Mouse (Mus musculus): Measurements from ENCODE around the gene Setd4.
"Not testable (repeated sequence)": the region's sequence is repeated elsewhere in the genome, so short reads cannot be mapped to it uniquely, and the experiment has no call there.

Gene Setd4

DNA sequence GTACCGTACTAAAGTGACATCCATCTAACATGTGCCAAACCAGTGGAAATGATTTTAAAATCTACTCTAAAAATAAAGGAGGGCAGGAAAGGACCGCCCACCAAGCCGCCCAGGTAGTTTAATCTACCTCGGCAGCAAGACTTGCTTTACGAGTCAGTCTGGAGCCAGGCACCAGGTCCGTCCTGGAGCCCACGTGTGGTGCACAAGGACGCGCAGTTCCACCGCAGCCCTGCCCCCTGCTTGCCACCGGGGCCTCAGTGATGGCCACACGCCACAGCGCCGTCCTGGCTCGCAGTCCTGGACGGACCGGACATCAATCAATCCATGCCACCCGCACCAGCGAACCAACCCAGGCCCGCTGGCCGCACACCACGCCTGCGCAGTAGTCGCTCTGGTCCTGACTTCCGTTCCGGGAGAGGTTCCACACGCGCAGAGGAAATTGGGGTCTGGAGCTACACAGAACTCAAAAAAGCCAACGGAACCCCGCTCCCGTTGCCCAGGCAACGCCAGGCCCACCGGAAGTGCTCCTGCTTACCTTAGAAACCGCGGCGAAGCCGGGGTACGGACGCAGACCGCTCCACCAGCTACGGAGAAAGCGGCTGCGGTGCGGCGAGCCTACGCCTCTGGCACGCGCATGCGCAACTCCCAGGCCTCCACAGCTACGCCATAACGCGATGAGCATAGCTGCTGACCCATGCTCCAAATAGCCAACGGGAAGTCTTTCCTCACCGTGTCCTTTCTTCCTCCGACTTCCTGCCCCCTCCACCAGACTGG, at the start of gene Setd4:
Gene Setd4, minus strand, starts transcription at position 625 of the 774 bp plus-strand sequence.
- peak; percentile 96 to 98 for DNase-seq

- no peak for DNase-seq
These were observed 44.7 kb upstream of the Setd4 start for GRCm38 (mm10) chr16:93648441-93649183.

GRCm38 (mm10) chr16:93644006-93644405, 40.1 kb upstream of the Setd4 start:
- DNase-seq = peak in 1 of 2 experiments; percentile 8

GRCm38 (mm10) chr16:93627761-93628400, 24.0 kb upstream of the Setd4 start, which contains the start of gene Gm5678:
TSS of gene Gm5678 (plus strand) at chr16:93628097.
- DNase-seq = no peak

GRCm38 (mm10) chr16:93626745-93627144, 22.9 kb upstream of the Setd4 start:
- peak; percentile 62 to 63 for DNase-seq

GRCm38 (mm10) chr16:93624671-93625070, 20.8 kb upstream of the Setd4 start:
- no peak for DNase-seq

GRCm38 (mm10) chr16:93623759-93624158, 19.9 kb upstream of the Setd4 start:
- not testable (repeated sequence) for DNase-seq

- DNase-seq = peak; percentile 83 to 86
These were observed 11.4 kb upstream of the Setd4 start for GRCm38 (mm10) chr16:93615118-93615870.

DNA sequence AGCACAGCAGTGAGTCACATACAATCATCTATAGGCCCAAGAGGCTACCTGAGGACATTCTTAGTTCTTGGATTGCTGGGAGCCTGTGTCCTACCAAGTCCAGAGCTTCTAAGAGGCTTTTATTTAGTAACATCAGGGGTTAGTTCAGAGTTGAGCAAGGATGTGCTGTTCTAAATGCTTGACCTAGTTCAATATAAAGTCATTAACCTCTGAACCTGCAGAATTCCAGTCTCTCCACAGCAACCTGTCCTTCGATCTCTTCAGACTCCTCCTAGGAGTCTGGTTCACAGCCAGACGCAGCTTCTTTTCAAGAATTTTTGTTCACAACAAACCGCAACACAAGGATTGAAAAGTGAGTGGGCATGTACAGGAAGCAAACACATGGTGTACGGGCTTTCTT, 7.1 kb upstream of the Setd4 start:
- no peak for DNase-seq

DNA sequence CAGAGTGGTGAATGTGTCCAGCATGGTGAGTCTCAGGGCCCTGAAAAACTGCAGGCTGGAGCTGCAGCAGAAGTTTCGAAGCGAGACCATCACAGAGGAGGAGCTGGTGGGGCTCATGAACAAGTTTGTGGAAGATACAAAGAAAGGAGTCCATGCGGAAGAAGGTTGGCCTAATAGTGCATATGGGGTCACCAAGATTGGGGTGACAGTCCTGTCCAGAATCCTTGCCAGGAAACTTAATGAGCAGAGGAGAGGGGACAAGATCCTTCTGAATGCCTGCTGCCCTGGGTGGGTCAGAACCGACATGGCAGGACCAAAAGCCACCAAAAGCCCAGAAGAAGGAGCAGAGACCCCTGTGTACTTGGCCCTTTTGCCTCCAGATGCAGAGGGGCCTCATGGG, 5.9 kb upstream of the Setd4 start:
- no peak for DNase-seq

- no peak for DNase-seq
These were observed 4.9 kb upstream of the Setd4 start for GRCm38 (mm10) chr16:93608731-93609130.

- DNase-seq = peak; percentile 91 to 92
These were observed 3.8 kb upstream of the Setd4 start for GRCm38 (mm10) chr16:93607669-93608101.

DNA sequence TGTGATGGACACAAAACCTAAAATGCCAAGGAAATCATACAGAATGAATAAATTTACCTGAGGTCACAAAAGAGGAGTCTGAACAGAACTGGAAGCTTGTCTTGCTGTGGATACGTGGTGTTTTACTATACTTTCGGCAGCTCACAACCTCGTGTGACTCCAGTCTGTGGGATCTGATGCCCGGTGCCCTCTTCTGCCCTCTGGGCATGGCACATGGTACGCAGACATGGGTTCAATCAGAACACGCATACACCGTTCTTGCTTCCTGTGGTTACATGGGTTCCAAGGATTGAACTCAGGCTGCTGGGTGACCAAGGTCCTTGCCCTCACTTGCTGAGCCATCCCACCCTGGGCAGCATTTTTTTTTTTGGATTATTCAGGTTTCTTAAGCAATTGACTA, 2.3 kb upstream of the Setd4 start:
- no peak for DNase-seq

DNA sequence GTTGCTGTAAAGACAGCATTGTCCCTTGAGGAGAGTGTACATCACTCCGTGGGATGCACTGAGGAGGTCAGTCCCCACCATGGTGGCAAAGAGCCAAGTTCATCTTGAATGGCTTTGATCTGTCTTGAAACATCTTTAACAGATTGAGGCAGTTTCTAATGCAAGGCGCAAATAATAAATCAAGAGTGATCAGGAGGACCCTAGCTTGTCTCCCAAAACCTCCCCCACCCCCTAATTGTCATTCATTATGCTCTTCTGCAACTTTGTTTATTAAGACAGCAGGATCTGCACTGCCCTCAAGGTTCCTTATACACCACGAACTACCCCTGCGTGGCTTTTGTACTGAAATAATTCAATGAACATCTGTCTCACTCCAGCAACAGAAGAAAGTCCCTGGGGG, 1.7 kb upstream of the Setd4 start, which contains the start of gene Cbr1:
Gene Cbr1, plus strand, starts transcription at position 301 of the 400 bp plus-strand sequence.
- no peak for DNase-seq

DNA sequence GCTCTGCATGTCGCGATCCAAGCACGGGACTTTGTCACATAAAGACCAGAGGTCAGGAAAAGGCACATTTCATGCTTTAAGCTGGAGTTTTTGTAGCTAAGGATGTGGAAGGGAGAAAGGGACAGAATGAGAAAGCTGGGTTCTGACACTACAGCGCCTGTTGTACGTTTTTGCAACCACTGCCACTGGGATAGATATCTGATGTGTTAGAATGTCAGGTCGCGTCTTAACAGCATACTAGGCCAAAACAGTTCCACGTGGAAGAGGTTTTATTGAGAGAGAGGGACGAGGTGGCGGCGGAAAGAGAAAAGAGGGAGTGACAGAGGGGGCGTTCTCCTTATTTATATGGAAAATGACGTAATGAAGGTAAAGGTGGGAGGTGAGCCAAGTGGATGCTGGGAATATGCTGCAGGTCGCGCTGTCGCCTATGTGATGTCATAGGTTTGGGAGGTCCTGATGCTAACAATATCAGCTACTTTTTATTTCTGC, 662 bp upstream of the Setd4 start:
- peak; percentile 41 to 47 for DNase-seq

DNA sequence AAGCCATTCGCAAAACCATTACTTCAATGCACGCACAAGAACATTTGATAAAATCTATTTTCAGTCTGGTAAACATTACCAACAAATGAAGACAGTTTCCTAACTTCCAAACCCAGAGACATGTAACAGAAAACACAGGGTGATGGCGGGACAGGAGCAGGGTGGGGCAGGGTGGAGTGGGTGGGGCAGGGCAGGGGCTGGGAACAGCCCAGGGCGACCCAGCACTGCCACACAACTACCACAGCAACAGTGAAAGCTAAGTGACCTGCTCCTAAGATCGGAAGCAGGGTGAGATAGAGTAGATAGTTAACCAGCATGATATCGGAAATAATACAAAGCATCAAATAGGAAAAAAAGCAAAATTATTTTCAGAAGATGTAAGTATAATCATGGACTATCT, 4.4 kb downstream of the Setd4 start:
- DNase-seq = peak in 1 of 2 experiments; percentile 0

GRCm38 (mm10) chr16:93597551-93597950, 6.3 kb downstream of the Setd4 start:
- peak in 1 of 2 experiments; percentile 1 for DNase-seq

- peak in 1 of 2 experiments; percentile 0 for DNase-seq
These were observed 7.1 kb downstream of the Setd4 start for GRCm38 (mm10) chr16:93596807-93597206.

GRCm38 (mm10) chr16:93595766-93596165, 8.1 kb downstream of the Setd4 start:
- DNase-seq = no peak

- DNase-seq = no peak
These were observed 9.4 kb downstream of the Setd4 start for GRCm38 (mm10) chr16:93594448-93594847.

DNA sequence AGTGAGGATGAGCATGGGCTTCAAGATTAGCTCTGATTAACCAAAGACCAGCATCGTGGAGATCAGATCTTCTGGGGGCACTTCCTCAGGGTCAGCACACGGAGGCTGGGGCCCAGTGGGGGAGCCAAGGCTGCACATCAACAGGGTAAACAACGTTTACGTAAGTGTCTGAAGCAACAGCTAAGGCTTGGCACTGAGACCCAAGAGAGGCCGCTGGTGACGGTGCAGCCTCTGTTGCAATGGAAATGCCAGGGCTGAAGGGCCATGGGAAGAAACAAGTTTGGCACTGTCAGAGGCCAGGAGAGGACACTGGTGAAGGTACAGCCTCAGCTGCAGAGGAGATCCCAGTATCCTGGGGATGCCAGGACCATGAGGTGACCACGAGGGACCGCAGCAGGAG, 10.5 kb downstream of the Setd4 start:
- no peak for DNase-seq

DNA sequence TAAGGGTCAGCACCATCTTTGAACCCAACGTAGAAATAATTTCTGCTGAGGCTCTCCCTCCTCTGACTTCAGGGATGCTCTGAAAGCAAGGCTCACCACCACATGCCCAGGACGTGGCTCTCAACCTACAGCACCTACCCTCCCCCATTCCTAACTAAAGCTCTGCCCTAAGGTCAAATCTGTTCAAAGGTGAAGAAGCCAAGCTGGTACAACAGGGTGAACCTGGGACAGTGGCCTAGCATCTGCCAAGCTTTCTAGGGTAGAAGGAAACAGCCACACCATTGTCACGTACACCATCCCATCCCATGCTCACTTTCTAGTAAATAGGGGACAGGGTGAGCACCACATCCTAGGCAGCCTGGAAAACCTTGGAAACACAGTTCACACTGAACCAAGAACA, 11.2 kb downstream of the Setd4 start:
- DNase-seq = no peak

Data from cerebellum, postnatal 10 days (tissue).